Mouse (Mus musculus) natural killer cell, adult 2 months (primary cell): ENCODE data around the gene Gpr150.

Experiments used
- DNase-seq, 2 experiments: peaks; one replicate each; pipeline ENCODE4 v3.0.0; 2022; ENCODE audit warnings: low spot score in 2 of 2

Gene Gpr150

GRCm38 (mm10) chr13:76014511-76014910, 42.3 kb downstream of the Gpr150 start:
- DNase-seq: no peak
